Mouse (Mus musculus): ENCODE measurements around the gene Klhl15. TPM values are rescaled to one million over a fixed set of nuclear protein-coding genes. Genes with fewer than 3 reads are reported as not detected.

Gene Klhl15
- polyA plus RNA-seq, 1 experiment, result 5.4 TPM

DNA sequence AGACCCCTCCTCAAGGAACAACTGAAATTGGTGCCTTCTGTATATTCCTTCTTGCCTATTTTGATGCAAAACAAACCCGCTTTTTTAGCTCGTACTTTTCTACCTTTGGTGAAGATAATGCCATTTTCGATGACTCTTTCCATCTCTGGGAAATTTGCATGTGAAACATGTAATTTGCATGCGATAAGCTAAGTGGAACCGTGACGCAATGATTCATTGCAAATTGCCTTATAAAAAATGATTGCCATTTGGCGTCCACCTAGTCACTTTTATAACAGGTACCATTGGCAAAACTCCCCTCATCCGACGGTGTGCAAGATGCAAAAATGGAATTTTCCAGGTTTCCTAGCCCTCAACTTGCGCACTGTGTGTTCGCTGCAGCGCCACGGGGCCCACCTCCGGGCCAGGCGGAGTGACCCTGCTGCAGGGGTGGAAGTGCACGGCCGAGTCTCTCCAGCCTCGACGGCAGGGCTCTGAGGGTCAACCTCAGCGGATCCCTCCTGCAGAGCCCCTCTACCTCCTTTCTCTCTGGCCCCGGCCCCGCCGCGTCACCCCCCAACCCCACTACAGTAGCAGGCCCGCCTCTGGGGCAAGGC lies 365 bp upstream of the Klhl15 start:
- Histone ChIP-seq H3K4me1 (ENCODE audit: control insufficient read depth, insufficient read depth, low read length) (no peaks in the 10 kb centered on the region), H3K27ac (ENCODE audit: control insufficient read depth, insufficient read depth, low read depth, low read length, poor library complexity) (peak overlapping the region; percentile 96), H3K4me3 (replicated peaks; ENCODE audit: control insufficient read depth, low read depth, low read length) (peak overlapping the region; percentile 86)
- no peak for TF ChIP-seq POLR2A (IDR thresholded peaks at IDR 0.05; ENCODE audit: borderline replicate concordance, control insufficient read depth, low read depth, low read length)
- no peak for TF ChIP-seq CTCF (IDR thresholded peaks at IDR 0.05; ENCODE audit: control insufficient read depth, insufficient read depth, low read length)
- WGBS, result 10% methylated on average over 18 of the region's 25 CpGs

- Histone ChIP-seq H3K27ac (ENCODE audit: control insufficient read depth, insufficient read depth, low read depth, low read length, poor library complexity) (peak overlapping the region; percentile 96), H3K4me1 (ENCODE audit: control insufficient read depth, insufficient read depth, low read length) (no peaks in the 10 kb centered on the region), H3K4me3 (replicated peaks; ENCODE audit: control insufficient read depth, low read depth, low read length) (peak overlapping the region; percentile 83)
- 9% methylated on average over 33 of the region's 35 CpGs for WGBS
- TF ChIP-seq POLR2A (IDR thresholded peaks at IDR 0.05; ENCODE audit: borderline replicate concordance, control insufficient read depth, low read depth, low read length) (no peak), CTCF (IDR thresholded peaks at IDR 0.05; ENCODE audit: control insufficient read depth, insufficient read depth, low read length) (no peak)
Measured at GRCm38 (mm10) chrX:94235190-94235555, 774 bp downstream of the Klhl15 start.

GRCm38 (mm10) chrX:94235601-94236000 lies 1.2 kb downstream of the Klhl15 start:
- H3K4me3 ChIP-seq (replicated peaks; ENCODE audit: control insufficient read depth, low read depth, low read length), result peak overlapping the region; percentile 83
- TF ChIP-seq POLR2A (IDR thresholded peaks at IDR 0.05; ENCODE audit: borderline replicate concordance, control insufficient read depth, low read depth, low read length) (no peak), CTCF (IDR thresholded peaks at IDR 0.05; ENCODE audit: control insufficient read depth, insufficient read depth, low read length) (no peak)
- no peak overlapping the region for H3K27ac ChIP-seq (ENCODE audit: control insufficient read depth, insufficient read depth, low read depth, low read length, poor library complexity)
- H3K4me1 ChIP-seq (ENCODE audit: control insufficient read depth, insufficient read depth, low read length), result no peaks in the 10 kb centered on the region
- WGBS, result 16% methylated on average over 12 of the region's 12 CpGs

GRCm38 (mm10) chrX:94288923-94289322 lies 54.5 kb downstream of the Klhl15 start:
- TF ChIP-seq CTCF (IDR thresholded peaks at IDR 0.05; ENCODE audit: control insufficient read depth, insufficient read depth, low read length) (no peak), POLR2A (IDR thresholded peaks at IDR 0.05; ENCODE audit: borderline replicate concordance, control insufficient read depth, low read depth, low read length) (no peak)
- Histone ChIP-seq H3K27ac (ENCODE audit: control insufficient read depth, insufficient read depth, low read depth, low read length, poor library complexity) (no peak overlapping the region), H3K4me1 (ENCODE audit: control insufficient read depth, insufficient read depth, low read length) (no peaks in the 10 kb centered on the region), H3K4me3 (replicated peaks; ENCODE audit: control insufficient read depth, low read depth, low read length) (no peak overlapping the region)
- WGBS, result 5% methylated on average over 2 of the region's 2 CpGs

GRCm38 (mm10) chrX:94302928-94303327 lies 68.5 kb downstream of the Klhl15 start:
- Histone ChIP-seq H3K4me3 (replicated peaks; ENCODE audit: control insufficient read depth, low read depth, low read length) (no peak overlapping the region), H3K27ac (ENCODE audit: control insufficient read depth, insufficient read depth, low read depth, low read length, poor library complexity) (no peak overlapping the region), H3K4me1 (ENCODE audit: control insufficient read depth, insufficient read depth, low read length) (no peaks in the 10 kb centered on the region)
- 65% methylated on average over 2 of the region's 2 CpGs for WGBS
- TF ChIP-seq POLR2A (IDR thresholded peaks at IDR 0.05; ENCODE audit: borderline replicate concordance, control insufficient read depth, low read depth, low read length), result no peak
- no peak for TF ChIP-seq CTCF (IDR thresholded peaks at IDR 0.05; ENCODE audit: control insufficient read depth, insufficient read depth, low read length)

DNA sequence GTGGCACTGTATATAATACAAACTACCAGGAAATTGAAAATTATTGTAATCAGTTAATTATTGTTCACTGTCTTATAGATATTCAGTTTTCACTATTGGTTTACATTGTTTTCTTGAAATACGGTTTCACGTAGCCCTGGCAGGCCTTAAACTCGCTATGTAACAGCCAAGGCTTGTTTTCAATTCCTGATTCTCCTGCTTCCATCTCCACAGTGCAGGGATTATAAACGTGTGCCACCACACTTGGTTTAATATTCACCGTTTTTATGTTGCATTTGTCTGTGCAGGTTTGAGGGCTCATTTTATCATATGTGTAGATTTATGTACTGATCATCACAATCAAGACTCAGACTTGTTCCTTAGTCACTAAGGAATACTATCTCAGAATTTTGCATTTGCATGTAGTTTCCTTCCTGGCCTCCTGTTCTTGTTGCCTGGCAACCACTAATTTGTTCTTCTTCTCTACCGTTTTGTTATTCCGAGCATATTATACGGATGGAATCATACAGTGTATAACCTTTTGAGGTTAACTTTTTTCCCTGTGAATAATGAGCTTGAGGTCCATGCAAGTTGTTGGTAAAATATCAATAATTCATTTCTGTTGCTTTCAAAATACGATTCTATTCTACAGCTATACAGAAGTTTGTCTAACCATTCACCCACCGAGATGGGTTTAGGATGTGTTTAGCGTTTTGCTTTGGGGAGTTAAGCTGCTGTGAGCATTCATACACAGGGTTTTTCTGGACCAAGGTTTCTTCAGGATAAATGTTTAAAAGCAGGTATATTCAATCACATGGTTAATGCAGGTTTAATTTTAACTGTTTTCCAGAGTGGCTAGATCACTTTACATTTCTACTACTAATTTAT lies 86.9 kb downstream of the Klhl15 start:
- 67% methylated on average over 11 of the region's 11 CpGs for WGBS
- Histone ChIP-seq H3K27ac (ENCODE audit: control insufficient read depth, insufficient read depth, low read depth, low read length, poor library complexity) (no peak overlapping the region), H3K4me3 (replicated peaks; ENCODE audit: control insufficient read depth, low read depth, low read length) (no peak overlapping the region), H3K4me1 (ENCODE audit: control insufficient read depth, insufficient read depth, low read length) (no peaks in the 10 kb centered on the region)
- no peak for TF ChIP-seq CTCF (IDR thresholded peaks at IDR 0.05; ENCODE audit: control insufficient read depth, insufficient read depth, low read length)
- no peak for TF ChIP-seq POLR2A (IDR thresholded peaks at IDR 0.05; ENCODE audit: borderline replicate concordance, control insufficient read depth, low read depth, low read length)

Other genes starting within 250 kb of the Klhl15 start
- 9.8 and 11.1 TPM in 2 replicates for gene Zfx, start 110.9 kb upstream of the Klhl15 start, polyA plus RNA-seq (2011; ENCODE audit: insufficient read depth, insufficient read length, low replicate concordance, missing spikeins)
- gene Eif2s3x, start 21.7 kb upstream of the Klhl15 start, polyA plus RNA-seq (2011; ENCODE audit: insufficient read depth, insufficient read length, low replicate concordance, missing spikeins), result 45.0 and 55.0 TPM in 2 replicates
- not detected in 2 replicates for gene Fam90a1b, start 132.2 kb downstream of the Klhl15 start, polyA plus RNA-seq (2011; ENCODE audit: insufficient read depth, insufficient read length, low replicate concordance, missing spikeins)
- gene Apoo, start 132.5 kb downstream of the Klhl15 start, polyA plus RNA-seq (2011; ENCODE audit: insufficient read depth, insufficient read length, low replicate concordance, missing spikeins), result 8.5 and 10.8 TPM in 2 replicates